Mouse (Mus musculus): ENCODE data around the gene Tbx1. TPM values are rescaled to one million over a fixed set of nuclear protein-coding genes. Genes with fewer than 3 reads are reported as not detected.

The Tbx1 gene
- total RNA-seq (2017) = not detected in 2 replicates

DNA sequence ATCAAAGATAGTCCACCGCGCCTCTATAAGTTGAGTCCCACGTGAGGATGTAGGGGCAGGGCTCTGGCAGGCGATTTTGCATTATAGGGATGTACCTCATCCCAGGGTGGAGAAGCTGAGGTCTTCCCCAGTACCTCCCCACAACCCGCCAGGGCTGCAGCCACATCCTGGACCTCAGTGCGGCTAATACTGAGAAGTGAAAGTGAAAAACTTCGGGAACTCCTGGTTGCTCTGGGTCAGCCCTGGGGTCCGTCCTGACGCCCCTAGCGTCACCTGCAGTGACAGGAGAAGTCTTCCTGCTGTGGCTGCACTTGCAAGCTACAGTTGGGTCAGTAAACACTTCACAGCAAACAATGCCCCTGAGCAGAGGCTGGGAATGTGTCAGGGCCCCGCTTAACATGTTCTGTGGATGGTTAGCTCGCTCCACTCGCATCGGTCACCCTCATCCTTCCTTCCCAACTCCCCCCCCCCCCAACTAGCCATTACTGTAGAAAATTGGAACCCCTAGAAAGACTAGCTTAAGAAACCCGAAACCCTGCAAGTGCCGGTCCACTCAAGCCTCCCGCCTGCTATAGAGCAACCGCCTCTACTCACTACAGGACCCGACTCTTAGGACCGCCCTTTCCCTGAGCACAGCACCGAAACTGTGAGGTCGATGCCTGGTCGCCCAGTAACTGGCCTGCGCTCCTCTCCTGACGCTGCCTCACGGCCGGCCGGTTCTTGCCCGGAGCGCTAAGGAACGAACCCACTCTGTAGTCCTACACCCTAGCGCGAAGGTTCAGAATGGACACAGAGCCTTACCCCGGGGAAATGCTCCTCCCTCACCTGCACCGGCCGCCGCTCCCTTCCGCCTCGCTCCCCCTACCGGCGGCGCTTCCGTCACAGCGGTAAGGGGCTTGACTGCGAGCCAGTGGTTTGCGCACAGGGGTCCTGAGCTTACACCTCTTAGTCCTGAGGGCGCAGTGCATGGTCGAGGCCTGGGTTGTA, at the start of gene Tbx1:
Gene Tbx1, minus strand, starts transcription at position 868 of the 987 bp plus-strand sequence.
- ATAC-seq (replicated peaks in 1 of 2; ENCODE audit: insufficient read depth in 1 of 2, low FRiP score in 2 of 2, low TSS enrichment in 1 of 2, low read depth in 1 of 2, poor library complexity in 2 of 2, severe bottlenecking in 2 of 2) = peak; percentile 22 to 37; a peak in 3 of 4 replicates

DNA sequence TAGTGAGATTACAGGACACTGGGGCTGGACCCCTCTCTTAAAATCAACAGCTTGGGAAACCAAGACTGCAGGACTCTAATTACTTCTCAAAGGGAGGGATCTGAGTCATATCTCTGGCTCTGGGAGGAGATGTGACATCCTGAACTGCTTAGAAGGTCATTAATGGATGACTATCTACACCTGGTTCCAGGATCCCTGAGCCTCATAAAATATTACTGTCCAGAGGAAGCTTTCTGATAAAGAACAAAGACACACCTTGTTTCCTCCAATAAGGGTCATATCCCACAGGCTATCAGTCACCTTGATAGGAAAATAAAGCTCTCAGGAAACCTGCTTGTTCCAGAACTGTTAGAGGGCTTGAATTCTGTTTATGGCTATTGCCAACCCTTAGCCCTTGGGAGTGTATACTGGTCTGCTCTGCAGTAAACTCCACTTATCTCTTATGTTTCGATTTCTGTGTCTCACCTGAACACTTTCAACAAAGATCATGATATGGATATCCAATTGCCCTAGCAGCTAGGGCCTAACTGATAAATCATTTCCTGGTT, 49.0 kb upstream of the Tbx1 start:
- ATAC-seq (replicated peaks in 1 of 2; ENCODE audit: insufficient read depth in 1 of 2, low FRiP score in 2 of 2, low TSS enrichment in 1 of 2, low read depth in 1 of 2, poor library complexity in 2 of 2, severe bottlenecking in 2 of 2) = no peak

DNA sequence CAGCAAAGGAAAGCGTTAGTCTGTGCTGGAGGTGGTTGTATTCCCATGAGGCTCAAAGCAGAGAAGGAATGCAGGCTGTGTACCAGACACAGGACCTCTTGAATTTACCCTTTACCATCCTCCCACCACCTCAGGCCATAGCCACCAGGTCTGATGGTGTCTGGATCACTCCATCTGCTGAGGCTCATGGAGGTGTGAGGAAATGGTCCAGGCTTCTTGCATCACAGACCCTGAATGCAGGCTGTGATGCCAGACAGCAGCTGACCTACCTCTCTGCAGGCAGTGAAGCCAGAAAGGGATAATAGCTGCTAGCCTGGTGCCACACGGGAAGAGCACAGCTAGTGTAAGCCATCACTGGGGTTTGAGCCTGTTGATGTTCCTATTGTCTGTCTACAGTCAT, 47.9 kb upstream of the Tbx1 start:
- no peak for ATAC-seq (replicated peaks in 1 of 2; ENCODE audit: insufficient read depth in 1 of 2, low FRiP score in 2 of 2, low TSS enrichment in 1 of 2, low read depth in 1 of 2, poor library complexity in 2 of 2, severe bottlenecking in 2 of 2)

DNA sequence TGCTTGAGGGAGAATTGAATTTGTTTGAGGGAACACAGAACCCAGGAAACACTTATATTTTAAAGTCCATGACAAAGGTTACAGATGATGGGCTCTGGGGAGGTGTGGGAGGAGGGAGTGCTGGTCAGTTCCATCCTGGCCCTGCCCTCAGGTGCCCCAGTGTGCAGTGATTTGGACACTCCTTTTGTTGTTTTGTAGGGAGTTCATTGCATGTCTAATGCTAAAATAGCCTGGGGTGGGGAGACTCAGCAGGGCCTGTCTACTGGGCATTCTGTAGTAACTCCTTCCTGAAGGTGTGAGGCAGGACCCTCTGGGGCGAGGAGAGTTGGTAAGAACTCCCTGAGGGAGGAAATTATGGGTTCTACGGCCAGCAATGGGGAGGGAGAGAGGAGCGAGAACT, 46.3 kb upstream of the Tbx1 start:
- ATAC-seq (replicated peaks in 1 of 2; ENCODE audit: insufficient read depth in 1 of 2, low FRiP score in 2 of 2, low TSS enrichment in 1 of 2, low read depth in 1 of 2, poor library complexity in 2 of 2, severe bottlenecking in 2 of 2) = no peak

DNA sequence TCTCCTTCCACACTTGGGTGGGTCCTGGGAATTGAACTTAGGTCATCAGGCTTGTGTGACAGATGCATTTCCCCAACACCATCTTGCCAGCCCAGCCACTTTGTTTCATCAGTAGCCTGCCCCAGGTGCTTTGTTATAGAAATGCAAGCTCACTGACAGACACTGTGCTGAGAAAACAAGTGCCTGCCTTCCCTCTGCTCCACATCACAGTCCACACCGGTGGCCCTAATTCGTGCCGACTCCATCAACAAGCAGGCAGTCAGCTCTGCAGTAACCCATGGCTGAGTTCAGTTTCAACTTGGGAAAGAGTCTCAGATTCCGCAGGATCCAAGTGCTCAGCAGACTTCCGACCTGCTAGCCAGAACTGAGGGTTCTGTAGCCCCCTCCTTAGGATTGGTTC, 45.9 kb upstream of the Tbx1 start:
- no peak for ATAC-seq (replicated peaks in 1 of 2; ENCODE audit: insufficient read depth in 1 of 2, low FRiP score in 2 of 2, low TSS enrichment in 1 of 2, low read depth in 1 of 2, poor library complexity in 2 of 2, severe bottlenecking in 2 of 2)

DNA sequence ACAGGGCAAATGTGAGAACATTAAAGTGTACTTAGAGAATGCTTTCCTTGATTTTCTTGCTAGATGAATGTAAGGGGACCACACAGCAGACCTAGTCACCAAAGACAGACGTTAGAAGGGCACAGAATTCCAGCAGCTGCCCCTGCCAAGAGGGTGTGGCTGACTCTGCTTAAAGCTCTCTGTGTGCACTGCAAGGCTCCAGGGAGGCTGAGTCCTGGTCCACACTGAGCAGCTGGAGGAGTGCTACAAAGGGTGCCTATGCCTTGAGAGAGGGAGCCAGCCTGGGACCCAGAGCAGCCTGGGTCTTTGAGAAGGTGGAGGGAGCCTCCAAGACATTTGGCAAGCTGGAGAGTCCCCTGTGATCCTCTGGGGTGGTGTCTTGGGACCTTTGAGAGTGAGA, 42.9 kb upstream of the Tbx1 start:
- no peak for ATAC-seq (replicated peaks in 1 of 2; ENCODE audit: insufficient read depth in 1 of 2, low FRiP score in 2 of 2, low TSS enrichment in 1 of 2, low read depth in 1 of 2, poor library complexity in 2 of 2, severe bottlenecking in 2 of 2)

DNA sequence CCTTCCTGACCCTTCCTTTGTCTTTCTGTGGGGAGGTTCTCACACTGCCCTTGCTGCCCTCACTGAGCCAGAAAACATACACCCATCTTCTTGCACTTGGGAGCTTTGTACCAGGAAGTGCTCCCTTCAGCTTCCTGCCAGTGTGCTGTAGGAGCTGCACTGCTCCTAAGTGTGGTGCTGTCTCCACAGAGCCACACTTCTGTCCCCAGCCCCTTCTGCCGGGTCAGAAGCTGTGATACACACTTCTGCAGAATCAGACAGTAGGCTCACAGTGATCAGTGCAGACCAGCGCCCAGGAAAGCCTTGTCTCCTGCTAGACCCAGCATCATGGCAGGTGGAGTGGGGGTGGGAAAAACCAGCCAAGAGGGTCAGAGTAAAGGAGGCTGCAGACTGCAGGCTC, 42.3 kb upstream of the Tbx1 start:
- no peak for ATAC-seq (replicated peaks in 1 of 2; ENCODE audit: insufficient read depth in 1 of 2, low FRiP score in 2 of 2, low TSS enrichment in 1 of 2, low read depth in 1 of 2, poor library complexity in 2 of 2, severe bottlenecking in 2 of 2)

DNA sequence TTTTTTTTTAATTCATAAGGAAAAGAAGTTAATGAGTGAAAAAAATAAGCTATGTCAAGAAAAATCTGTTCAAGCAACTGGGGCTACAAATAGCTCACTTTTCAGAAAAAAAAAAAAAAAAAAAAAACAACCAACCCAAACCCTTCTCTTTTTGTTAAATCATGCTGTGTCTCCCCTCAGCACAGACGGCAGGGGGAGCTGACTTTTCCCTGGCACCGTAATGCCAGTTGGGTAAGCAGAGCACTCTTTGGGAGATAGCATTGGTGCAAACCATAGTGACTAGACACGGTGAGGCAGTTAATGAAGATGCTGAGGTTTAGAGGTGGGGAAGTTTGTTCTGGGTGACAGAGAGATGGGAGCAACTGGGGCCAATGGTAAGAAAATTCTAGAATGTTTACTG, 41.6 kb upstream of the Tbx1 start:
- no peak for ATAC-seq (replicated peaks in 1 of 2; ENCODE audit: insufficient read depth in 1 of 2, low FRiP score in 2 of 2, low TSS enrichment in 1 of 2, low read depth in 1 of 2, poor library complexity in 2 of 2, severe bottlenecking in 2 of 2)

DNA sequence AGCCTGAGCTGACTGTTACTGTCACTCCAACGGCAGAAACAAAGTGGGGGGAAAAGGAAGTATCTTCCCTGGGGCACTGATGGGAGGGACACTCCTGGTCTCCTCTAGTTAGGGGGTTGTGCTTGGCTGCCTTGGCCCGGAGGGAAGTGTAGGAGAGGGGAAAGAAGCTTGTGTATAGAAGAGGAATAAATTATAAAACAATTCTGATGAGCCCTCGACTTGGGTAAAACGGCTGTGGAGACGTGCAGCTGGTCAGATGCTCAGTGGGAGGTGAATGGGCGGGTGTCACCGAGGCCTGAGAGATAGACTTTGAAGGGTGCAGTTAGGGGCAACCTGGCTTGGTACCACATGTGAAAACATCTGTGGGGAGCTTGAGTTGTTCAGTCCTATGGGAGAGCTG, 40.7 kb upstream of the Tbx1 start:
- no peak for ATAC-seq (replicated peaks in 1 of 2; ENCODE audit: insufficient read depth in 1 of 2, low FRiP score in 2 of 2, low TSS enrichment in 1 of 2, low read depth in 1 of 2, poor library complexity in 2 of 2, severe bottlenecking in 2 of 2)

DNA sequence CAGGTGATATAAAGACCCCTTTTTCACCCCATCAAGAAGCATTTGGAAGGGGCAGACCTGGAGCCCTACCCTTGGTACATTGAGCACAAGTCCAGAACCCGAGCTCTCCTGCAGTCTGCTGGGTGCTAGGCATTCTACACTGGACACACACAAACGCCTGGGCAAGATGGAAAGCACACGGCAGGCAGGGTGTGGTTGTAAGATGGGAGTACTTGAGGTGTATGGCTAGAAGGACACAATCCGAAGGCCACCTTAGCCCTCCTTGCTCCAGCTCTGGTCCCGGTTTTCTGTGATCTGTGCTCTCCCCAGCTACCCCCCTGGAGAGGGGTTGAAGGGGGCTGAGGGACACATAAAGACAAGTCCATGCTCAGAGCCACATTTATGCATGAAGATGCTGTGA, 39.8 kb upstream of the Tbx1 start:
- ATAC-seq (replicated peaks in 1 of 2; ENCODE audit: insufficient read depth in 1 of 2, low FRiP score in 2 of 2, low TSS enrichment in 1 of 2, low read depth in 1 of 2, poor library complexity in 2 of 2, severe bottlenecking in 2 of 2) = no peak

DNA sequence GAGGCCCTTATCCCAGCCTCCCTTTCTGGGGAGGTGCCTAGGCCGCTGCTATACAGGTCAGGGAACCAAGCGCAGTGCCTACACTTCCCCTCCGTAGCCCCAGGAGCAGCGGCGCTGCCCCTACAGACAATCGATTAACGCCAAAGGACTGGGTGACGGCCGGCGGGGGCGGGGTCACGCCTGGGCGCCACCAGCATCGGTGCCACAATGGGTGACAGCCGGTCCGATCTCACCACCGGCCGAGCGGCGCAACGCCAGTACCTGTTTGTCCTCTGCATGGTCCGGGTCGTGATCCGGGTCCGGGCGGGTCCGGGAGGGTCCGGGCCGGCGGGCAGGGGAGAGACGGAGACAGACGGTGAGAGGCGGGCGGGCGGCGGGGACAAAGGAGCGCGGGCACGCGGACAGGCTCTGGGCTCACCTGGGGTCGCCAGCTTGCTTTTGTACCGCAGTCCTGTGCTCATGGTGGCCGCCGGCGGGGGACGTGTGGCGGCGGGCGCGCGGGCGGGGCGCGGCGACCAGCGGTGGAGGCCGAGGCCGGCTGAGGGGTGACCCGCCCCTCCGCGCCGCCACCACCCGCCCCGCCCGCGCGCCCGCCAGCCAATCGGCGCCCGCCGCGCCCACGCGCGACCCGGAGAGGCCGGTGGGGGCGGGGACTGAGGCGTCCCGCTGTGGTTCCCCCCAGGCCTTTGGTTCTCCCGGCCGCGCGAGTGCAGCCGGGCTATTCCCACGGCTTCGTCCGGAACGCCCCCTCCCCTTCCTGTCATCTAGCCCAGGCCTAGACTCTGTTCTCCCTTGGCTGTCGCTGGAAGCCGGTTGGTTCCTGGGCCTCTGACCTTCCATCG, 39.1 kb upstream of the Tbx1 start, which contains the start of gene Sept5:
Gene Sept5, minus strand, starts transcription at position 565 of the 842 bp plus-strand sequence.
- ATAC-seq (replicated peaks in 1 of 2; ENCODE audit: insufficient read depth in 1 of 2, low FRiP score in 2 of 2, low TSS enrichment in 1 of 2, low read depth in 1 of 2, poor library complexity in 2 of 2, severe bottlenecking in 2 of 2) = peak in 1 of 2 experiments; percentile 22; a peak in 1 of 4 replicates

DNA sequence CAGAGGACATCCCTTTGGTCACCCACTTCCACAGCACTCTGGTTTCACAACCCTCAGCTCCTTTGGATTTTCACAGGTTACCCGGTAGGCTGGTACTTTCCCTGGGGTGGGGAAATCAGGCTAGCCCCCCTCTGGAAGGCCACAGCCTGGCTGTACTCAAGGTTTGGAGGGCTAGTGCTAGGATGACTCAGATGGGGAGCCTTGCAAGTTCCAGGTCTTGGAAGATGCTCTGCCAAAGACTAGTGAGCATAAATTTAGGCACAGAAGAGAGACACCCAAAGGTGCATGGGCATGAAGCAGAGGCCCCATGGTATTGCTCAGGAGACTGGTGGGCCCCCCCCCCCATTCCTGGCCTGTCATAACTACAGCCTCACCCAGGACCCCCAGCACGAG, 38.5 kb upstream of the Tbx1 start:
- ATAC-seq (replicated peaks in 1 of 2; ENCODE audit: insufficient read depth in 1 of 2, low FRiP score in 2 of 2, low TSS enrichment in 1 of 2, low read depth in 1 of 2, poor library complexity in 2 of 2, severe bottlenecking in 2 of 2) = no peak

DNA sequence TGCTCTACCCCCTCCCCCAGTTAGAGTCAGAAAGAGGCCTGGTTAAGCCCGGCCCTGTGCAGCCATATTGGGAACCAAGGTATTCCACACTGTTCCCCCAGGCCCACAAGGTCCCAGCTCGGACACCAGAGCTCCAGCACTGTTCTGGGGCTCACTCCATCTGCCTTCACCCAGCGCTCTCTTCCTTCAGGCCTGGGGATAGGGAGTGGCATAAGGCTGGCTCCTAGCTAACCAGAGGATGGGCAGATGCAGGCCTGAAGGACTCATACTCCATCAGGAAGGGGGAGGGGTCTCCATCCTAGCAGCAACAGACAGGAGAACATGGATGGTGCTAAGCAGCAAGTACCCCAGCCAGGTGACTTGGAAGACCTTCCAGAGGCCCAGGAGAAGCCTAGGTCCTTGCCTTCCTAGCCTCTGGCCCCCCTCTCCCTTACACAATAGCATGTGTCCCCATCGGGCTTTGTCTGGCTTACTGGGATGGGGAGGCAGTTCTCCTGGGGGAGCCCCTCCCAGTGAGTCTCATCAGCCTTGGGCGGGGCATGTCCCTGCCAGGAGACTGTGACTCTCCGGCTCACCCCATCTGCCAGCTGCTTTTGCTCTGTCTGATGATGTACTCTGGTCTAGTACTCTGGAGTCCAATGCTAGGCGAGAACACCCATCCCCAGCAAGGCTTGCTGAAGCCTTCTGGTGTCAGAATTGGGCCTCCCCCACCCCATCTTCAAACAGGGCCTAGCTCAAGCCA, 37.9 kb upstream of the Tbx1 start:
- ATAC-seq (replicated peaks in 1 of 2; ENCODE audit: insufficient read depth in 1 of 2, low FRiP score in 2 of 2, low TSS enrichment in 1 of 2, low read depth in 1 of 2, poor library complexity in 2 of 2, severe bottlenecking in 2 of 2) = no peak

DNA sequence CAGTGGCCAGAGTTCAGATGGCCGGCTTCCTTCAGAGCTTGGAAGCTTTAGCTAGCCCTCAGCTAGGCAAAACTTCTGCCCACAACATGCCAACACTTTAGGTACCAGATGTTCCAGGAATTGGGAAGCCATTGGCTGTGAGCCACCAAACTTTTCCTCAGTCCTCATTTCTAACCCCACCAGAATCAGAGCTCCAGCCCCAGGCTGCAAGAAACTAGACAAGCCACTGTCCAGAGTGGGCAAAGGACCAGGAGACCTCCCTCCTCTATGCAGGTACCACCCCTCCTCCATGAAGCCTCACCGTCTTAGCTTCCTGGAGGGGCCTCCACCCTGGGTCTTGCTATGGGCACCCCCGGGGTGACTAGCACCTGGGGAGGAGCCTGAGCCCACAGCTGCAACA, 36.7 kb upstream of the Tbx1 start:
- no peak for ATAC-seq (replicated peaks in 1 of 2; ENCODE audit: insufficient read depth in 1 of 2, low FRiP score in 2 of 2, low TSS enrichment in 1 of 2, low read depth in 1 of 2, poor library complexity in 2 of 2, severe bottlenecking in 2 of 2)

DNA sequence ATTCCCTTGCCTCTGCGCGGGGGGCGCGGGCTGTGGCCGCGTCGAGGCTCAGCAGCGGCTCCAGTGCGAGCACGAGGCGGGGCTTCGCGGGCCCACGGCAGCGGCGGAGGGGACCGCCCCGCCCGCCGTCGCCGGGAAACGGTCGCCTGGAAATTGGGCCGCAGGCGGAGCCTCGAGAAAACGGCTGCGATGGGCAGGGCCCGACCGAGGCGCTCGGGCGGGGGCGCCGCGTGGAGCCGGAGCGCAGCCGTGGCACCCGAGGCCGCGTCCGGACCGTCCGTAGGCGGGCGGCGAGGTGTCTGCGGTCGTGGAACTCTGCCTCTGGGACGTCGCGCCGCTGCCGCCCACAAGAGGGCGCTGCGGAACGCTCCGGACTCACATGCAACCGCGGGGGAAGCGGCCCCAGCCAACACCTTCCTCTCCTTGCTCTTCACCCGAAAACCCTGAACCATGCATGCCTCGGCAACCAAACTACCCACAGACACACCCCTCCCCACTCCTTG, 36.0 kb upstream of the Tbx1 start, which contains the start of gene Gm49601:
Gene Gm49601, minus strand, starts transcription at position 52 of the 503 bp plus-strand sequence.
- ATAC-seq (replicated peaks in 1 of 2; ENCODE audit: insufficient read depth in 1 of 2, low FRiP score in 2 of 2, low TSS enrichment in 1 of 2, low read depth in 1 of 2, poor library complexity in 2 of 2, severe bottlenecking in 2 of 2) = peak; percentile 63 to 72

DNA sequence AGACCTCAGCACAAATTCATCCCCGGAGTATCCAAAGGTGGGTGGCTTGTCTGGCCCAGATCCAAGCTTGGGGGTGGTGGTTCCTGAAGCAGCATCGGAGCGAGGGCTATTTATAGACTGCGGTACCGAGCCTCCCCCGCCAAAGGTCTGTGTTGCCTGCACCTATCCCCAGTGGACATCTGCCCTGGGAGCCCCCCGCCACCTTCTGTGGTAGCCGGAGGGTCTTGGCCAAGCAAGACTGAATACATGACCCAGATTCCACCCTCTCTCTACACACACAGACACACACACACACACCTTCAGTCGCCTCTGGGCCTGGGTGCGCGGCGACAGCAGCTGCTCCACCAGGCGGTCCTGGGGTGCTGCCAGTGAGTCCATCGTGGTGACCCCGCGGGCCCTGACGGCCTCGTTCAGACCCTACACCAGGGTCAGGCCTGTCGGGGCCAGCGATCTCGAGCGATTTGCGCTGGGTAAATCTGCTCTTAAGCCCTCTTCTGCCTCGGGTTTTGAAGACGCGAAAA, 35.4 kb upstream of the Tbx1 start:
- no peak for ATAC-seq (replicated peaks in 1 of 2; ENCODE audit: insufficient read depth in 1 of 2, low FRiP score in 2 of 2, low TSS enrichment in 1 of 2, low read depth in 1 of 2, poor library complexity in 2 of 2, severe bottlenecking in 2 of 2)

DNA sequence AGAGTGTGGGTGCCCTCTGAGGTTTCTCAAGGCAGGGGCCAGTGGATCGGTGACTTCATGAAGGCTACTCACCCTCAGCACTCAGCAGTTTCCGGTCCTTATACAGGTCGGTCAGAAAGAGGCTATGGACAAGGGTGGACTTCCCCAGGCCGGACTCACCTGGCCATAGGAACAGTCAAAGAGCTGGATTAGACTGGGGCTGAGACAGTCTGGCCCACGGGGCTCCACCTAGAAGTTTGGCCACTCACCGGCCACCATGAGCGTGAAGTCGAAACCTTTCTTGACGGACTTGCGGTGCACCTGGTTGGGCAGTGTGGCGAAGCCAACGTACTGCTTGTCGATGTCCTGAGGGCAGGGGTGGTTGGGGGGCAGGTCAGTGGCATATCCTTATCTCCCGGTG, 34.6 kb upstream of the Tbx1 start:
- no peak for ATAC-seq (replicated peaks in 1 of 2; ENCODE audit: insufficient read depth in 1 of 2, low FRiP score in 2 of 2, low TSS enrichment in 1 of 2, low read depth in 1 of 2, poor library complexity in 2 of 2, severe bottlenecking in 2 of 2)
